Mouse (Mus musculus): ENCODE data around the gene Qrich1. TPM values are rescaled to one million over a fixed set of nuclear protein-coding genes. Genes with fewer than 3 reads are reported as not detected.

Gene Qrich1
- polyA plus RNA-seq, 1 experiment from 2014 or later, result 119 TPM

DNA sequence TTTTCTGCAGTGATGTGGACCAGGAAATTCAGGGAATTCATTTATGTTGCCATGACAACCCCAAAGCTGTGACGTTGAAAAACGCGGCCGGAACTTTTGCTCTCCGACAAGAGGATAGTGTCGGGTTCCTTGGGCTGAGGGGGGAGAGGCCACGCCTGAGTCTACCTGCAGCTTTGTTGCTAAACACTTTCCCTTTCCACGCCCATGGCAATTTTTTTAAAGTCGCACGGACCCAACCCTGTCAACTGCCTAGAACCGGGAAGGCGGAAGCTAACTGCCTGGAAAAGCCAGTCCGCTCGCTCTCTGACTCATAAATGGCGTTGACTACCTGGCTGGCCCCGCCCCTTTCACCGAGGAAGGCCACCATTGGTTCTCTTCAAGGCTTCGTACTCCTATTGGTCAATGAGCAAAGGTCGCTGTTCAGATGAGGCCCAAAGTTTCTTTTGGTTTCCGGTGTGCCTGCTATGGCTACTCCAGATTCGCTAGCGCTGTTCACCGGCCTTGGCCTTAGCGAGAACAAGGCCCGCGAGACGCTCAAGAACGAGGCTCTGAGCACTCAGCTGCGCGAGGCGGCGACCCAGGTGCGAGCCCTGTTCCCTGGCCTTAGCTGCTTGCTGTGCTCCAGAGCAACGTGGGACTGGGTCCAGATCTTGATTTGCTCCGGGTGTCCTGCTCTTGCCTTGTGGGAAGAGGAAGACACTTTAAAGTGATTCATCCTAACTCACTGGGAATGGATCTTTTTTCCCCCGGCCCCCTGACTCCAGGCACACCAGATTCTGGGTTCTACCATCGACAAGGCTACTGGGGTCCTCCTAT, 8.8 kb upstream of the Qrich1 start, which contains the start of gene Qars:
Qars (plus strand) TSS at position 88 of the 816 bp plus-strand sequence.
- peak within 1 kb of the TSS; percentile 96 for H3K4me2 ChIP-seq (replicated peaks)
- H3K27ac ChIP-seq, result peak within 1 kb of the TSS; percentile 76
- H3K4me1 ChIP-seq (replicated peaks; ENCODE audit: control insufficient read depth, insufficient read depth, low read length), result peaks cover 13% of the 10 kb centered on the region
- peak; percentile 97 for ATAC-seq (ENCODE audit: low FRiP score)
- no peaks in the 10 kb centered on the region for H3K27me3 ChIP-seq (ENCODE audit: control insufficient read depth, insufficient read depth, low read length)
- H3K4me3 ChIP-seq (replicated peaks; ENCODE audit: low read length), result peak within 1 kb of the TSS; percentile 72
- peak within 1 kb of the TSS; percentile 70 for H3K9ac ChIP-seq
- WGBS, result under 1% methylated on average over 37 of the region's 37 CpGs
- peaks cover 41% of the 10 kb centered on the region for H3K36me3 ChIP-seq (replicated peaks; ENCODE audit: control insufficient read depth, insufficient read depth)
- peak; percentile 93 for DNase-seq (ENCODE audit: low spot score)
- H3K9me3 ChIP-seq (ENCODE audit: control insufficient read depth, low read length), result no peaks in the 10 kb centered on the region

DNA sequence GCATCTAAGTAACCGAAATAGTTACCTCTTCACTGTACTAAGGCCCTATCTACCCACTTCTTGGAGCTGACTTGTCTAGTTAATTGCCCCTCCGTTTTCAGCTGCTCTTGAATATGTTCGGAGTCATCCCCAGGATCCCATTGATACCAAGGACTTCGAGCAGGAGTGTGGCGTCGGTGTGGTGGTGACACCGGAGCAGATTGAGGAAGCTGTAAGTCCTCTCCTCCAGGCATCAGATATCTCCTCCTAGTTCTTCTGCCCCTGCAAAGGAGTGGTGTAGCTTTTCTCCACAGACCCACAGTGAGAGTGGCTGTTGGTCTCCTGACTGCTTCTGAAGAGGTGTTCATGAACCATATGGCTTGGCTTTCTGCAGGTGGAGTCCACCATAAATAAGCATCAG, 7.8 kb upstream of the Qrich1 start:
- H3K9ac ChIP-seq, result peak overlapping the region; percentile 70; the same call in 1 of the 2 replicates
- H3K4me2 ChIP-seq (replicated peaks), result peak overlapping the region; percentile 96
- no peaks in the 10 kb centered on the region for H3K9me3 ChIP-seq (ENCODE audit: control insufficient read depth, low read length)
- no peaks in the 10 kb centered on the region for H3K27me3 ChIP-seq (ENCODE audit: control insufficient read depth, insufficient read depth, low read length)
- DNase-seq (ENCODE audit: low spot score) (no peak), ATAC-seq (ENCODE audit: low FRiP score) (no peak)
- peak overlapping the region; percentile 72 for H3K4me3 ChIP-seq (replicated peaks; ENCODE audit: low read length)
- H3K27ac ChIP-seq, result no peak overlapping the region
- 89% methylated on average over 7 of the region's 7 CpGs for WGBS
- H3K4me1 ChIP-seq (replicated peaks; ENCODE audit: control insufficient read depth, insufficient read depth, low read length), result peaks cover 13% of the 10 kb centered on the region
- H3K36me3 ChIP-seq (replicated peaks; ENCODE audit: control insufficient read depth, insufficient read depth), result peaks cover 43% of the 10 kb centered on the region

DNA sequence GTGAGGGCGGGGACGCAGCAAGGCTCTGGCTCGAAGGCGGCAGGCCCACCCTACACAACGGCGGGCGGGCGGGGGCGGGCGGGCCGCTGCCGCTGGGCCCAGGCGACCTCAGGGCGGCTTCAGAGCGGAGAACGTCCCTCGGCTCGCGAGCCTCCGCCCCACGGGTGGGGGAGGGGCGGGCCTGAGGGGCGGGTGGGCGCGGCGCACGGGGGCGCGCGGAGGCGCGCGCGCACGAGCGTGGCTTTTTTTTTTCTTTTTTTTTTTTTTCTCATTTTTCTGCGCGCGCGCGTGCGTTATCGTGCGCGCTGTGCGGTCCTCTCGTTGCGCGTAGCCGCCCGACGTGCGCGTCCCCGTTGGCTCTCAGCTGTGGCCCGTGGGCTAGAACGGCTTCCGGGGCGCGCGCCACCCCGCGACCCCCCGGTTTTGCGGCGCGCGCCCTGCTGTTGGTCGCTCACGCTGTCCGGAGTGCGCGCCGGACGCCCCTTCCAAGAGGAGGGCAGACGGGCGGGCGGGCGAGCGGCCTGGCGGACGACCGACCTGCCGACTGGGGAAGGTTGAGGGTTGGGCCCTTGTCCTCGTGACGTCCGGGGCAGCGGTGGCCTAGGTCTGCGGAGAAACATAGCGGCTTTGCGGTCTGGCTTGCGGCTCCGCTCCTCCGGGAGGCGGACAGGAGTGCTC, 786 bp downstream of the Qrich1 start:
- H3K4me1 ChIP-seq (replicated peaks; ENCODE audit: control insufficient read depth, insufficient read depth, low read length), result peaks cover 21% of the 10 kb centered on the region
- peaks cover 42% of the 10 kb centered on the region for H3K36me3 ChIP-seq (replicated peaks; ENCODE audit: control insufficient read depth, insufficient read depth)
- WGBS, result under 1% methylated on average over 82 of the region's 95 CpGs

DNA sequence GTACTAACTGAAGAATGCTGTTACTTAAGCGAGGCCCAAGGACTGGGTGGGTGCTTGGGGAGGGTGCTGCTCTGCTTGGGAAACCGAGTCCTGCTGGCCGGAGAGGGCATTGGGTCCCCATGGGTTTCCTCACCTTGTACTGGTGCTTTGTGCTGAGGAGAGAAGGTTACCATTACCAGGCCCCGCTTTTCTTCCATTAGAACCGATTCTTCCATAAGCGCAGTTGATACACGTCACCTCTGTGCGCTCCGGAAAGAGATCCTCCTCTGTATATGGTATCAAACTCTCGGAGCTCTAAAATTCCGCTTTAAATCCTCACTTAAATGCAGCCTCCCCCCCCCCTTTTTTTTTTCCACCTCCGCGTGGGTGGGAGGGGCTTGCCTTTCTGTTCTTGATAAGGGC, 1.3 kb downstream of the Qrich1 start:
- under 1% methylated on average over 13 of the region's 13 CpGs for WGBS
- Histone ChIP-seq H3K4me2 (replicated peaks) (peak overlapping the region; percentile 67), H3K9me3 (ENCODE audit: control insufficient read depth, low read length) (no peaks in the 10 kb centered on the region), H3K27ac (peak overlapping the region; percentile 98), H3K27me3 (ENCODE audit: control insufficient read depth, insufficient read depth, low read length) (no peaks in the 10 kb centered on the region), H3K4me1 (replicated peaks; ENCODE audit: control insufficient read depth, insufficient read depth, low read length) (peaks cover 21% of the 10 kb centered on the region), H3K36me3 (replicated peaks; ENCODE audit: control insufficient read depth, insufficient read depth) (peaks cover 37% of the 10 kb centered on the region), H3K9ac (peak overlapping the region; percentile 86), H3K4me3 (replicated peaks; ENCODE audit: low read length) (peak overlapping the region; percentile 95)
- peak; percentile 52 for DNase-seq (ENCODE audit: low spot score)
- ATAC-seq (ENCODE audit: low FRiP score), result peak; percentile 3

More for the DNA sequence above, 786 bp downstream of the Qrich1 start:
- DNase-seq (ENCODE audit: low spot score) (peak; percentile 91), ATAC-seq (ENCODE audit: low FRiP score) (peak; percentile 79)
- peak overlapping the region; percentile 67 for H3K4me2 ChIP-seq (replicated peaks)
- no peaks in the 10 kb centered on the region for H3K9me3 ChIP-seq (ENCODE audit: control insufficient read depth, low read length)
- peak overlapping the region; percentile 86 for H3K9ac ChIP-seq
- H3K27ac ChIP-seq, result peak overlapping the region; percentile 98
- no peaks in the 10 kb centered on the region for H3K27me3 ChIP-seq (ENCODE audit: control insufficient read depth, insufficient read depth, low read length)
- H3K4me3 ChIP-seq (replicated peaks; ENCODE audit: low read length), result peak overlapping the region; percentile 95

DNA sequence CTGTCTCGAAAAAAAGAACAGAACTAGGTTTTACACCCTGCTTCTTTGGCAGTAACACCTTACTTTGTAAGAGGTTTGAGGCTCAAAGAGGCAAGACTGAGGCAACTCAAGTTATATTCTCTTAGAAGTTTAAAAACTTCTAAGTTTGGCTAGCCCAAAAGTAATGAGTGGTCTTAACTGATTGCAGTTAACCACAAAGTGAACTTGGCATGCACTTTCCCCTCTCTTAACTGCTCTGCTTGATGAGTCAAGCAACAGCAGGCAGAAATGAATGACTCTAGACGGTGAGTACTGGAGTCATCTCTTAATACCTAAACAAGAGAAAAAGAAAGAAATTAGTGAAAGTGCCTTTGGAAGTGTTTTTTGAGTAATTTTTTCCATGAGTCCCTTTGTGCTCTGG, 5.0 kb downstream of the Qrich1 start:
- ATAC-seq (ENCODE audit: low FRiP score) (no peak), DNase-seq (ENCODE audit: low spot score) (no peak)
- Histone ChIP-seq H3K4me2 (replicated peaks) (no peak overlapping the region), H3K4me1 (replicated peaks; ENCODE audit: control insufficient read depth, insufficient read depth, low read length) (peaks cover 15% of the 10 kb centered on the region), H3K36me3 (replicated peaks; ENCODE audit: control insufficient read depth, insufficient read depth) (peaks cover 18% of the 10 kb centered on the region), H3K9ac (no peak overlapping the region), H3K4me3 (replicated peaks; ENCODE audit: low read length) (no peak overlapping the region), H3K27ac (no peak overlapping the region), H3K27me3 (ENCODE audit: control insufficient read depth, insufficient read depth, low read length) (no peaks in the 10 kb centered on the region), H3K9me3 (ENCODE audit: control insufficient read depth, low read length) (no peaks in the 10 kb centered on the region)
- 84% methylated on average over 2 of the region's 2 CpGs for WGBS

DNA sequence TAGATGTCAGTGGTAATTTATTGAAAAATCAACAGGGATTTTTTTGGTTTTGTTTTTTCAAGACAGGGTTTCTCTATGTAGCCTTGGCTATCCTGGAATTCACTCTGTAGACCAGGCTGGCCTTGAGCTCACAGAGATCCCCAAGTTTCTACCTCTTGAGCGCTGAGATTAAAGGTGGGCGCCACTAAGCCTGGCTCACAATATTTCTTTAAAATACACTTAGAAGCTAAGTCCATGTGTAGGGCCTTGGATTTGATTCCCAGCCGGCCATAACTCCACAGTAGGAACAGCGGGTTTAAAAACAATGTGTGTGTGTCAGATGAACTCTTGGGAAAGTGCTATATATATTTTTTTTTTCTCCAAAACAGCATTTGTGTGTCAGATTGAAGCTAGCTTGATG, 6.7 kb downstream of the Qrich1 start:
- H3K27me3 ChIP-seq (ENCODE audit: control insufficient read depth, insufficient read depth, low read length), result no peaks in the 10 kb centered on the region
- peaks cover 15% of the 10 kb centered on the region for H3K4me1 ChIP-seq (replicated peaks; ENCODE audit: control insufficient read depth, insufficient read depth, low read length)
- ATAC-seq (ENCODE audit: low FRiP score) (no peak), DNase-seq (ENCODE audit: low spot score) (no peak)
- WGBS, result over 99% methylated on average over 4 of the region's 4 CpGs
- H3K36me3 ChIP-seq (replicated peaks; ENCODE audit: control insufficient read depth, insufficient read depth), result peaks cover 21% of the 10 kb centered on the region
- no peak overlapping the region for H3K27ac ChIP-seq
- no peaks in the 10 kb centered on the region for H3K9me3 ChIP-seq (ENCODE audit: control insufficient read depth, low read length)
- no peak overlapping the region for H3K4me3 ChIP-seq (replicated peaks; ENCODE audit: low read length)
- H3K9ac ChIP-seq, result no peak overlapping the region
- H3K4me2 ChIP-seq (replicated peaks), result no peak overlapping the region

DNA sequence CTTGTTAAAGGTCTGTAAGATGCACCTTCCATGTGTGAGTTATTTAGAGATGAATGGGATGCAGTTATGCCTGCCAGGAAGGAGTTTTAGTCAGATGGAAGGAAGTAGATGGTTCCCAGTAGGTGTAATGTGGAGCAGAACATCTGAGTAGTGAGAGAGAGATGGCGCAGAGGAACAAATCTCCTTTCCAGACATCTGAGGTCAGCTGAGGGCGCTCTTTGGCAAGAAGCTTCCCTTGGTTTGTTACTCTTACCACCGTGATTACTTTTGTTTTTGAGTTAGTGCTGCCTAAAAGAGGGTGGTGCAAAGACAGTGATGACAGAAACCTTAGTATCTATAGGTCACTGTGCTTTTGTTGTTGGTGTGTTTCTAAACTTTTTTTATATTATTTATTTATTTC, 8.8 kb downstream of the Qrich1 start:
- ATAC-seq (ENCODE audit: low FRiP score) (no peak), DNase-seq (ENCODE audit: low spot score) (no peak)
- H3K27me3 ChIP-seq (ENCODE audit: control insufficient read depth, insufficient read depth, low read length), result no peaks in the 10 kb centered on the region
- H3K27ac ChIP-seq, result no peak overlapping the region
- H3K9me3 ChIP-seq (ENCODE audit: control insufficient read depth, low read length), result no peaks in the 10 kb centered on the region
- H3K4me3 ChIP-seq (replicated peaks; ENCODE audit: low read length), result no peak overlapping the region
- no peak overlapping the region for H3K4me2 ChIP-seq (replicated peaks)
- WGBS, result 89% methylated on average over 3 of the region's 3 CpGs
- H3K36me3 ChIP-seq (replicated peaks; ENCODE audit: control insufficient read depth, insufficient read depth), result peaks cover 34% of the 10 kb centered on the region
- H3K9ac ChIP-seq, result no peak overlapping the region
- H3K4me1 ChIP-seq (replicated peaks; ENCODE audit: control insufficient read depth, insufficient read depth, low read length), result no peaks in the 10 kb centered on the region

DNA sequence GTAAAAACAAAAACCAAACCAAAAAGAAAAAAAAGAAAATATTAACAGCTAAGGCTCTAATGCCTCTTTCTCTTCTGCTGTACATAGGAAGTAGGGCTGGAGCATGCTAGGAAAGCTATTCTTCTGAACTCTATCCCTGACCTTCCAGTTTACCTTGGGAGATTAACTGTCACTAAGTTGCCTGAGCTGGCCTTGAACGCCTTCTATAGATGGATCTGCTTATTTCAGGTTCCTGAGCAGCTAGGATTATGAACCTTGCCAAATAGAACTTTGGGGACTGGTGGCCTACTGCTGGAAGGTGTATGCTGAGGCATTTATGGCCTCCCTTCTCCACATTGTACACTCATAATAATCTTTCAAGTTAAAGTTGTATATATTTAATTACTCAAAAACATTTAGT, 14.3 kb downstream of the Qrich1 start:
- 89% methylated on average over 1 of the region's 1 CpGs for WGBS
- Histone ChIP-seq H3K4me2 (replicated peaks) (no peak overlapping the region), H3K9ac (no peak overlapping the region), H3K4me3 (replicated peaks; ENCODE audit: low read length) (no peak overlapping the region), H3K27ac (no peak overlapping the region), H3K36me3 (replicated peaks; ENCODE audit: control insufficient read depth, insufficient read depth) (peaks cover 77% of the 10 kb centered on the region), H3K27me3 (ENCODE audit: control insufficient read depth, insufficient read depth, low read length) (no peaks in the 10 kb centered on the region), H3K4me1 (replicated peaks; ENCODE audit: control insufficient read depth, insufficient read depth, low read length) (no peaks in the 10 kb centered on the region), H3K9me3 (ENCODE audit: control insufficient read depth, low read length) (no peaks in the 10 kb centered on the region)
- no peak for DNase-seq (ENCODE audit: low spot score)
- ATAC-seq (ENCODE audit: low FRiP score), result no peak

DNA sequence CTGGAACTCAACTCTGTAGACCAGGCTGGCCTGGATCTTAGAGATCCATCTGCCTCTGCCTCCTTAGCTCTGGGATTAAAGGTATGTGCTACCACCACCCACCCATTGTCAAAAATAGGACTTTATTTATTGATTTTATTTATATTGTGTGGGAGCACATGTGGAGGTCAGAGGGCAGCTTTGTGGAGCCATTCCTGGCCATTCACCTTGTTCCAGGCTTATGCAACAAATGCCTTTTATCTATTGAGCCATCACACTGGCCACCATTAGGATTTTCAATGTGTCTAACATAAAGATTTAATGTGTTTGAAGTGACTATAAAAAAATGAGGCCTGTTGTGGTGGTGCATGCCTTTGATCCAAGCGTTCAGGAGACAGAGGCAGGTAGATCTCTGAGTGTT, 14.9 kb downstream of the Qrich1 start:
- ATAC-seq (ENCODE audit: low FRiP score) (no peak), DNase-seq (ENCODE audit: low spot score) (no peak)
- Histone ChIP-seq H3K4me3 (replicated peaks; ENCODE audit: low read length) (no peak overlapping the region), H3K9me3 (ENCODE audit: control insufficient read depth, low read length) (no peaks in the 10 kb centered on the region), H3K9ac (no peak overlapping the region), H3K4me2 (replicated peaks) (no peak overlapping the region), H3K36me3 (replicated peaks; ENCODE audit: control insufficient read depth, insufficient read depth) (peaks cover 82% of the 10 kb centered on the region), H3K27me3 (ENCODE audit: control insufficient read depth, insufficient read depth, low read length) (no peaks in the 10 kb centered on the region), H3K4me1 (replicated peaks; ENCODE audit: control insufficient read depth, insufficient read depth, low read length) (no peaks in the 10 kb centered on the region), H3K27ac (no peak overlapping the region)
- 97% methylated on average over 1 of the region's 1 CpGs for WGBS
